Comparison of ENCODE assay signal across 12 mouse cellular contexts in the genomic region with DNA sequence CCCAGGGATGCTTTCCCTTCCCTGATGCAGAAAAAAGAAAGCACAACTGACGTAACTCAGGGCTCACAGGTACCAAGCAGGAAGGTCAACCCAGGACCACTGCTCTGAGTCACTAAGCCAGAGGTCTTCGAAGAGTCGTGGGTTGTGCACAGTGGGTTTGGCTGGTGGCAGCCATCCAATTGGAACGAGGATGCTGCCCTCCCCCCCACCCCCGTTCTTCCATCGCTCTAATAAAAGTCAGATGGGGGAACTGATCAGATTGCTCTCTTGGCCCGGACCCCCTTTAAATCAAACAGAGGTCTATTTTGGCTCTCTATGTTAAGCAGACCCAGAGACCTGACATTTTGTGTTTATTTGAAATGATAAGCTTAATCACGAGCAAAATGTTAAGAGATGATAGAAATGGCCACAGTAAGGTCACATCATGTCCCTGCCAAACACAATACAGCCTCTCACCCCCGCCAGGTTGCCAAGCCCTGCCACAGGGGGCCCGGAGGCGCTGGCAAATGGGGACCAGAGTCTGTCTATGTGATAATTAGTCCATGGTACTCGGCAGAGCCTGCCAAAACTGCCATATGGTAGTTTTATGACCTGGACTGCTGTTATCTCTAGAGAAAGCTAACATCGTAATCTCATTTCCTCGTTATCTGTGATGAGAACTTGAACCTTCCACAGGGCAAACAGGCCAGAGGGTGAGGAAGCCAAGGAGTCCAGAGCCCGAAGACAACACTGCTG.
DNase-seq lines count a peak whose midpoint lies in the region; ATAC-seq and TF ChIP-seq lines count a peak whose summit lies in the region.
"Had no signal": no experiment of that assay in that cellular context is flagged by ENCODE, and none has a peak within 500 bp of the region (broad histone marks: within the 10 kb centered on the region; RNA-seq: fewer than 3 reads in every experiment).

No protein-coding gene starts in this region.

- 45% methylated on average over 15 of the region's 15 CpGs for WGBS in hindbrain, postnatal 0 days
- 71% methylated on average over 15 of the region's 15 CpGs for WGBS in hindbrain, embryonic 12.5 days

- intact Hi-C loops in heart, postnatal 10 days (cut with DNase I) = no loop called here

- no peaks in the 10 kb centered on the region for H3K4me1 ChIP-seq in hindbrain, postnatal 0 days (ENCODE audit: insufficient read depth, low read length)
- peaks cover 6% of the 10 kb centered on the region; the same call in 1 of the 2 replicates for H3K4me1 ChIP-seq in hindbrain, embryonic 12.5 days

- TF ChIP-seq CTCF in hindbrain, postnatal 0 days (IDR thresholded peaks at IDR 0.05; ENCODE audit: low read depth) = no peak

- ATAC-seq in hindbrain, postnatal 0 days = peak; percentile 49; the same call in 1 of the 2 replicates
- no peak for ATAC-seq in hindbrain, embryonic 12.5 days (ENCODE audit: low FRiP score)

- H3K9me3 ChIP-seq in hindbrain, postnatal 0 days (ENCODE audit: low read length) = no peaks in the 10 kb centered on the region
- no peaks in the 10 kb centered on the region for H3K9me3 ChIP-seq in hindbrain, embryonic 12.5 days (replicated peaks)

- H3K27ac ChIP-seq in hindbrain, postnatal 0 days = no peak overlapping the region
- H3K27ac ChIP-seq in hindbrain, embryonic 12.5 days = no peak overlapping the region

- H3K27me3 ChIP-seq in hindbrain, postnatal 0 days (ENCODE audit: insufficient read depth, low read length) = no peaks in the 10 kb centered on the region
- no peaks in the 10 kb centered on the region; the same call in 1 of the 2 replicates for H3K27me3 ChIP-seq in hindbrain, embryonic 12.5 days
- H3K27me3 ChIP-seq: CH12.LX had no signal

- H3K9ac ChIP-seq in hindbrain, postnatal 0 days (replicated peaks; ENCODE audit: low read length) = no peak overlapping the region
- H3K9ac ChIP-seq in hindbrain, embryonic 12.5 days = no peak overlapping the region

- no peaks in the 10 kb centered on the region for H3K36me3 ChIP-seq in hindbrain, postnatal 0 days (ENCODE audit: insufficient read depth, low read length)
- no peaks in the 10 kb centered on the region for H3K36me3 ChIP-seq in hindbrain, embryonic 12.5 days

- peak; percentile 65 for DNase-seq in hindbrain, postnatal 0 days (ENCODE audit: low spot score)
- peak; percentile 21 for DNase-seq in adrenal gland, adult 8-10 months
- peak; percentile 64 for DNase-seq in cerebellum, adult 8-10 months
- peak; percentile 19 to 49 for DNase-seq in kidney, adult 8-10 months
- no peak for DNase-seq in B cell, adult 2 months
- DNase-seq in right cerebral cortex, adult 18-20 months = no peak
- DNase-seq in heart, postnatal 10 days = no peak
- DNase-seq: lung, postnatal 10 days had no signal

- H3K4me3 ChIP-seq in hindbrain, postnatal 0 days (ENCODE audit: low read length) = no peak overlapping the region
- H3K4me3 ChIP-seq in hindbrain, embryonic 12.5 days = no peak overlapping the region
- H3K4me3 ChIP-seq: erythroblast, embryonic 14.5 days had no signal

- no peak overlapping the region for H3K4me2 ChIP-seq in hindbrain, postnatal 0 days (ENCODE audit: low read depth, low read length)
- H3K4me2 ChIP-seq in hindbrain, embryonic 12.5 days (replicated peaks) = no peak overlapping the region
- H3K4me2 ChIP-seq: heart, embryonic 11.5 days had no signal

Comparison
In these comparisons a context has a peak if more than half of its experiments do, and no peak if none do; other contexts are left out.
1. DNase-seq: peak in hindbrain, postnatal 0 days (single experiment), adrenal gland, adult 8-10 months (single experiment), cerebellum, adult 8-10 months (single experiment) and kidney, adult 8-10 months (2 of 2); none in B cell, adult 2 months (0 of 2), right cerebral cortex, adult 18-20 months (single experiment) and heart, postnatal 10 days (0 of 2).